Mouse (Mus musculus) urinary bladder, postnatal 10 days (tissue): ENCODE results near the gene Trim2.

ENCODE experiments used
- DNase-seq: peaks from one replicate; pipeline ENCODE4 v3.0.0; 2022; ENCODE audit warnings: low spot score

Gene Trim2

GRCm38 (mm10) chr3:84253655-84254519 lies 52.8 kb downstream of the Trim2 start:
- DNase-seq = no peak

GRCm38 (mm10) chr3:84252776-84253654 lies 53.7 kb downstream of the Trim2 start:
- DNase-seq = no peak

GRCm38 (mm10) chr3:84251721-84252120 lies 55.0 kb downstream of the Trim2 start:
- DNase-seq = no peak

GRCm38 (mm10) chr3:84250275-84250674 lies 56.4 kb downstream of the Trim2 start:
- no peak for DNase-seq

- no peak for DNase-seq
Observed at GRCm38 (mm10) chr3:84247789-84248188, 58.9 kb downstream of the Trim2 start.

GRCm38 (mm10) chr3:84246421-84246861 lies 60.2 kb downstream of the Trim2 start:
- no peak for DNase-seq

- DNase-seq = no peak
Observed at GRCm38 (mm10) chr3:84243116-84243515, 63.6 kb downstream of the Trim2 start.

GRCm38 (mm10) chr3:84242497-84242896 lies 64.2 kb downstream of the Trim2 start:
- DNase-seq = no peak

- no peak for DNase-seq
Observed at GRCm38 (mm10) chr3:84241098-84241497, 65.6 kb downstream of the Trim2 start.

- DNase-seq = no peak
Observed at GRCm38 (mm10) chr3:84235420-84236304, 71.0 kb downstream of the Trim2 start.

GRCm38 (mm10) chr3:84234562-84234961 lies 72.1 kb downstream of the Trim2 start:
- no peak for DNase-seq

GRCm38 (mm10) chr3:84233663-84234415 lies 72.8 kb downstream of the Trim2 start:
- DNase-seq = no peak

GRCm38 (mm10) chr3:84232312-84232711 lies 74.4 kb downstream of the Trim2 start:
- no peak for DNase-seq

GRCm38 (mm10) chr3:84230988-84231387 lies 75.7 kb downstream of the Trim2 start:
- no peak for DNase-seq

GRCm38 (mm10) chr3:84228911-84229310 lies 77.8 kb downstream of the Trim2 start:
- no peak for DNase-seq

GRCm38 (mm10) chr3:84228203-84228870 lies 78.3 kb downstream of the Trim2 start:
- DNase-seq = no peak

- DNase-seq = no peak
Observed at GRCm38 (mm10) chr3:84227628-84228027, 79.0 kb downstream of the Trim2 start.

GRCm38 (mm10) chr3:84224982-84225381 lies 81.7 kb downstream of the Trim2 start:
- no peak for DNase-seq

GRCm38 (mm10) chr3:84220748-84221147 lies 85.9 kb downstream of the Trim2 start:
- no peak for DNase-seq

GRCm38 (mm10) chr3:84220326-84220725 lies 86.4 kb downstream of the Trim2 start:
- DNase-seq = no peak
